Mouse (Mus musculus) central nervous system, embryonic 14 days (tissue): ENCODE results near the gene Ppm1k. TPM values are rescaled to one million over a fixed set of nuclear protein-coding genes. Genes with fewer than 3 reads are reported as not detected.

Experiments
- polyA plus RNA-seq: library from polyadenylated mRNA; depleted of rRNA; stranded (reverse); fragments of >200 nt; gene quantifications from 2 replicates; pipeline ENCODE4 v1.2.3, GENCODE M21; 2012; rRNA removed

The Ppm1k gene
- 4.3 and 5.5 TPM in 2 replicates for polyA plus RNA-seq

GRCm38 (mm10) chr6:57535386-57535936, at the start of gene Ppm1k:
Gene Ppm1k, minus strand, starts transcription at chr6:57535468.

GRCm38 (mm10) chr6:57580881-57581548, 45.7 kb upstream of the Ppm1k start, which contains the start of gene Herc6:
Gene Herc6, plus strand, starts transcription at chr6:57581000.

Other genes with a start within 250 kb of the Ppm1k start
- not detected in 2 replicates for gene Vmn1r16, start 206.0 kb downstream of the Ppm1k start, polyA plus RNA-seq
- gene Vmn1r17, start 171.7 kb downstream of the Ppm1k start, polyA plus RNA-seq: not detected in 2 replicates
- gene Vmn1r18, start 139.7 kb downstream of the Ppm1k start, polyA plus RNA-seq: not detected in 2 replicates
- not detected in 2 replicates for gene Vmn1r19, start 131.7 kb downstream of the Ppm1k start, polyA plus RNA-seq
- not detected in 2 replicates for gene Vmn1r20, start 106.5 kb downstream of the Ppm1k start, polyA plus RNA-seq
- gene Herc6, start 45.5 kb upstream of the Ppm1k start, polyA plus RNA-seq: 1.7 and 1.9 TPM in 2 replicates
- 11.0 TPM in 2 replicates for gene Pyurf, start 156.6 kb upstream of the Ppm1k start, polyA plus RNA-seq
- gene Lancl2, start 167.1 kb upstream of the Ppm1k start, polyA plus RNA-seq: 48.2 and 51.6 TPM in 2 replicates